Mouse (Mus musculus): Measurements from ENCODE around the gene Cmtm2b. TPM values are rescaled to one million over a fixed set of nuclear protein-coding genes. Genes with fewer than 3 reads are reported as not detected.

The Cmtm2b gene
- polyA plus RNA-seq, 1 experiment from 2014 or later, result not detected

DNA sequence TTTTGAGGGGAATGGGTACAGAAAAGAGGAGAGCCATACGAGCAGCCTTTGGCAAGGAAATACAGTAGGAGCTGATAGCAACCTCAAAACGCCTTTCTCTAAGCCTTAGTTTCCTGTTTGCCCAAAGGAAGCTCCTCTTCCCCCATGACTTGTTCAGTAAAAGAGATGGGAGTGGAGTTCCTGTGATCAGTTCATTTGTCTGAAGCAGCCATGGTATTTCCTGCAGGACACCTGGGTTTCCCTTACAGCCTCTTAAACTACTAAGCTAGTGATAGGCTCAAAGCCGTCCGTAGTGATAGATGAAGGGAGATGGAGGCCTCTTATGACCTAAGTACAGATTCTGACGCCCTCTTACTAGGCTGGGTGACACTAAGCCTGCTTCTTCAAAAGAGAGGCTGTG is 20.4 kb downstream of the Cmtm2b start:
- Histone ChIP-seq H3K9ac (no peak overlapping the region), H3K27ac (no peak overlapping the region)
- WGBS (ENCODE audit: insufficient replicate concordance), result 43% methylated on average over 5 of the region's 5 CpGs

DNA sequence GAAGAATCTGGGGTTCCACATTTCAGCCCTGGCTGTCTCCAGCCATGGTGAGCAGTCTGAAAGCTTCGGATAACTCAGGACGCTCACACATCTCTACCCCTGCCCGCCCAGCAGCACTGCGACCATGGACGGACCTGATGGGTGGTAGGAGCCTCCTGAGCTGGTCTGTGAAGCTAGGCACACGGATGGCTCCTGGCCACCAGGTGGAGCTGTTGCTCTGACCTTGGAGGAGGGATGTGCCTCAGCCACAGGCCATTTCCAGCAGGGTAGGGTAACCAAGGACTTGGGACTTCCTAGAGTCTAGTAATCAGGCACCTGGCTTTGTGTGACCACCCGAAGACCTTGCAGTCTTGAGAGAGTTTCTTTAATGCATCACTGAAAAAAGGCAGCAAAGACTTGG is 21.9 kb downstream of the Cmtm2b start:
- Histone ChIP-seq H3K9ac (no peak overlapping the region), H3K4me1 (replicated peaks) (peaks cover 41% of the 10 kb centered on the region), H3K27me3 (peaks cover 13% of the 10 kb centered on the region), H3K27ac (no peak overlapping the region), H3K4me3 (replicated peaks) (no peak overlapping the region), H3K36me3 (peaks cover 14% of the 10 kb centered on the region; the same call in 1 of the 2 replicates), H3K9me3 (replicated peaks) (no peaks in the 10 kb centered on the region), H3K4me2 (no peak overlapping the region)
- DNase-seq (peak; percentile 59), ATAC-seq (ENCODE audit: low read depth) (peak; percentile 35; the same call in 1 of the 2 replicates)
- WGBS (ENCODE audit: insufficient replicate concordance), result 13% methylated on average over 7 of the region's 7 CpGs

More for the DNA sequence above, 20.4 kb downstream of the Cmtm2b start:
- Histone ChIP-seq H3K4me1 (replicated peaks) (peaks cover 40% of the 10 kb centered on the region), H3K36me3 (peaks cover 9% of the 10 kb centered on the region; the same call in 1 of the 2 replicates), H3K4me3 (replicated peaks) (no peak overlapping the region), H3K9me3 (replicated peaks) (no peaks in the 10 kb centered on the region), H3K4me2 (no peak overlapping the region), H3K27me3 (peaks cover 13% of the 10 kb centered on the region)
- DNase-seq (no peak), ATAC-seq (ENCODE audit: low read depth) (no peak)

DNA sequence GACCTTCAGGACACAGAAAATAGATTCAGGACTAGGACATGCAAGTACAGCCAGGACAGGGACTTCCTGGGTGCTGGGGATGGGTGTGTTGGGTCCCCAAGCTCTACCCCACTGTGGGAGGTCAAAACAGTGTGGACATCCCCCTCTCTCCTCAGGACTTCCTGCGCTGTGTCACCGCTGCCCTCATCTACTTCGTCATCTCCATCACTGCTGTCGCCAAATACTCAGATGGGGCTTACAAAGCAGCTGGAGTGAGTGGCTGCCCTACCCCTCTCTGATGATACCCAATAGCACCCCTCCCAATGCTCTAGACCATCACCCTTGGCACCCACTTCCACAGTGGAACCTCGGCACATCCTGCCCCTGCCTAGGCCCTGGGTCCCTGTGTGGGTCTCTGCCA is 22.6 kb downstream of the Cmtm2b start:
- no peak for ATAC-seq (ENCODE audit: low read depth)
- Histone ChIP-seq H3K27ac (no peak overlapping the region), H3K4me2 (no peak overlapping the region), H3K27me3 (peaks cover 13% of the 10 kb centered on the region), H3K9me3 (replicated peaks) (no peaks in the 10 kb centered on the region), H3K36me3 (peaks cover 14% of the 10 kb centered on the region; the same call in 1 of the 2 replicates), H3K4me3 (replicated peaks) (no peak overlapping the region), H3K4me1 (replicated peaks) (peaks cover 42% of the 10 kb centered on the region), H3K9ac (no peak overlapping the region)
- no peak for DNase-seq
- WGBS (ENCODE audit: insufficient replicate concordance), result 69% methylated on average over 5 of the region's 5 CpGs

DNA sequence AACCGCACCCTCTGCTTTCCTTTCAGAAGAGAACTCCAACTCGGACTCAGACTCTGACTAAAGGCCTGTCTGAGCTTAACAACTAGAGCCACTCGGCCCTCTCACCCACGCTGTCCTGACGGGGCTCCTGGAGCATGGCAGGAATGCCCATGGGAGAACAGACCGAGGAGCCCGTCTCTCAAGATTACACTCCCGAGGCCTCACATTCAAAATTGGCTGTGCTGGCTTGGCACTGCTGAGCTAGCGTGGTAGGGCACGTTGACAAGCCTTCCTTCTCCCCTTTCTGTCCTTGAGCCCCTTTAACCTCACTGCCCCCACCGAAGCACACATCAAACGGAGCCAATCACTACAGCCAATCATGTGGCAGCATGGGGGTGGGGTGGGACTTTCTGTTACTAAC is 24.7 kb downstream of the Cmtm2b start:
- no peak overlapping the region for H3K4me3 ChIP-seq (replicated peaks)
- H3K4me1 ChIP-seq (replicated peaks), result peaks cover 24% of the 10 kb centered on the region
- WGBS (ENCODE audit: insufficient replicate concordance), result 64% methylated on average over 12 of the region's 12 CpGs
- H3K9me3 ChIP-seq (replicated peaks), result no peaks in the 10 kb centered on the region
- ATAC-seq (ENCODE audit: low read depth) (no peak), DNase-seq (no peak)
- H3K9ac ChIP-seq, result no peak overlapping the region
- H3K27me3 ChIP-seq, result 0 out of 2 replicates have a peak, but pooled peaks cover under 1% of the 10 kb centered on the region
- no peak overlapping the region for H3K4me2 ChIP-seq
- no peak overlapping the region for H3K27ac ChIP-seq
- H3K36me3 ChIP-seq, result peaks cover 14% of the 10 kb centered on the region; the same call in 1 of the 2 replicates

DNA sequence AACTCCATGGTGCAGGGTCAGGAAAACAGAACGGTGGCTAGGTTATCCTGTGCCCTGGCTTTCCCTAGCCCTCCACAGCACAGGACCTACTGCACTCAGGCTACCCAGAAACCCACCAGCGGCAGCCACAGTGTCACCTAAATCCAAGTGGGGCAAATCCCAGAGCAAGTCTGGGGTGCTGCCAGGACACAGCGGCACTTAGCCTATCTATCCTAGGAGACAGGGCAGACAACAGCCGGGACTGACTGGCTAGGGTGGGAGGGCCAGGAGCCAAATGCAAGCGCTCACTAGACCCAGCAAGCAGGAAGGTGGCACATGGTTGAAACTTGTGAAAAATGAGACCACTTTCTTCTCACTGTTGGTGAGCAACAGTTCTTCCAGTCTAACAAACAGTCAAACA is 26.9 kb downstream of the Cmtm2b start:
- Histone ChIP-seq H3K27ac (0 out of 2 replicates have a peak overlapping the region, but pooled peaks have one; percentile 29), H3K4me2 (no peak overlapping the region), H3K9ac (no peak overlapping the region), H3K27me3 (no peaks in the 10 kb centered on the region), H3K4me1 (replicated peaks) (peaks cover 17% of the 10 kb centered on the region), H3K9me3 (replicated peaks) (no peaks in the 10 kb centered on the region), H3K4me3 (replicated peaks) (no peak overlapping the region), H3K36me3 (peaks cover 14% of the 10 kb centered on the region; the same call in 1 of the 2 replicates)
- DNase-seq, result no peak
- no peak for ATAC-seq (ENCODE audit: low read depth)
- 60% methylated on average over 5 of the region's 5 CpGs for WGBS (ENCODE audit: insufficient replicate concordance)

DNA sequence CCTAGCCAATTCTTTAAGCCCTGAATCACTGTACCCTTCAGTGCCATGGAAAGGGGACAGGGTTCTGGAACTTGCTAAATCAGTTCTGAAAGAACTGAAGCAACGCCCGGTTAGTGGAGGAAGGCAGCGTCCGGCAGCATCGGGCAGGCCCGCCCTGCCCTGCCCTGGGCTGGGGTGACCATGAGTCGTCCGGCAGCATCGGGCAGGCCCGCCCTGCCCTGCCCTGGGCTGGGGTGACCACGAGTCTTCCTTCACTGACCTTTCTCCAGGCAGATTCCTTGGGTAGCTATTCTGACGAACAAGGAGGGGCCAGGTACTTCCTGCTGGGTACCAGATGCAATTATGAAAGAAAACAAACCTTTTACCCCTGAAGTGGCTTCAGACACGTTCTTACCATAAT is 28.0 kb downstream of the Cmtm2b start:
- H3K36me3 ChIP-seq, result peaks cover 14% of the 10 kb centered on the region; the same call in 1 of the 2 replicates
- peaks cover 13% of the 10 kb centered on the region for H3K4me1 ChIP-seq (replicated peaks)
- H3K9ac ChIP-seq, result no peak overlapping the region
- DNase-seq (no peak), ATAC-seq (ENCODE audit: low read depth) (no peak)
- H3K27ac ChIP-seq, result no peak overlapping the region
- H3K9me3 ChIP-seq (replicated peaks), result no peaks in the 10 kb centered on the region
- no peak overlapping the region for H3K4me2 ChIP-seq
- no peaks in the 10 kb centered on the region for H3K27me3 ChIP-seq
- WGBS (ENCODE audit: insufficient replicate concordance), result 73% methylated on average over 13 of the region's 13 CpGs
- no peak overlapping the region for H3K4me3 ChIP-seq (replicated peaks)

DNA sequence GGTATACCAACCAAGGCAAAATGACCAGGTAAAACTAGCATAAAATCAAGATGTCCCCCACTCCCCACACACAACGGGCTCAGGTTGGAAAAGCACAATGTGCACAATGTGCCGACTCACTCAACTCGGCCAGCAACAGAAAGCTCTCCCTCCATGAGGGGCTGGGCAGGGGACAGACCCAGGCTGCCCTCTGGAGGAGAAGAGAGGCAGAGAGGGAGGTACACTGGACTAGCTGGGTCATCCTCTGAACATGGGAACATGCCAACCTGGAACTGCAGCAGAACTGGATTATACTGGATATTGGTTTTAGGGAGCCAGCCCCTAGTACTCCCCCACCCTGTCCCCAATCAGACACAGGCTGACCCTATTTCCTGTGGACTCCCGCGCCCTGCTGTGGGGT is 31.2 kb downstream of the Cmtm2b start:
- Histone ChIP-seq H3K27me3 (no peaks in the 10 kb centered on the region), H3K9me3 (replicated peaks) (no peaks in the 10 kb centered on the region), H3K36me3 (peaks cover 3% of the 10 kb centered on the region; the same call in 1 of the 2 replicates), H3K9ac (no peak overlapping the region), H3K4me1 (replicated peaks) (peaks cover 7% of the 10 kb centered on the region), H3K4me3 (replicated peaks) (no peak overlapping the region), H3K4me2 (no peak overlapping the region), H3K27ac (no peak overlapping the region)
- no peak; the same call in 1 of the 2 replicates for ATAC-seq (ENCODE audit: low read depth)
- WGBS (ENCODE audit: insufficient replicate concordance), result 41% methylated on average over 5 of the region's 5 CpGs
- no peak for DNase-seq

DNA sequence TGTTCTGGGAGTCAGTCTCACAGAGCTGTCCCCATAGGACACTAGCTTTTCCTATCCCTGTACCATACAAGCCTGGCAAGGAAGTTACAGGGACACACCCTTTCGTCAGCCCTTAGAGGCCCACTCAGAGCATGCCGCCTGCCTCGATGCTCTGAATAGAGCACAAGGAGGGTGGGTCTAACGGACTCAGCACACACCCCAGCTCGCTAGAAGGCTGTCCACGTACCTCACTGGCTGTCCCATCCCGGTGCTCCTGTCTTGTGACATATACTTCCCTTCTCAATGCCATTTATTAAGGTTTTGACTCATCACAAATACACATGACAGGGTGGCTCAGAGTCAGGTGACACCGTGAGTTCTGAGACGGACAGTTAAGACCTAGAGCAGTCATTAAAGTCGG is 32.5 kb downstream of the Cmtm2b start:
- Histone ChIP-seq H3K9ac (no peak overlapping the region), H3K27ac (no peak overlapping the region), H3K27me3 (no peaks in the 10 kb centered on the region), H3K36me3 (peaks cover 3% of the 10 kb centered on the region; the same call in 1 of the 2 replicates), H3K9me3 (replicated peaks) (no peaks in the 10 kb centered on the region), H3K4me2 (no peak overlapping the region), H3K4me1 (replicated peaks) (peaks cover 1% of the 10 kb centered on the region), H3K4me3 (replicated peaks) (no peak overlapping the region)
- DNase-seq, result no peak
- no peak for ATAC-seq (ENCODE audit: low read depth)
- WGBS (ENCODE audit: insufficient replicate concordance), result 73% methylated on average over 10 of the region's 10 CpGs

DNA sequence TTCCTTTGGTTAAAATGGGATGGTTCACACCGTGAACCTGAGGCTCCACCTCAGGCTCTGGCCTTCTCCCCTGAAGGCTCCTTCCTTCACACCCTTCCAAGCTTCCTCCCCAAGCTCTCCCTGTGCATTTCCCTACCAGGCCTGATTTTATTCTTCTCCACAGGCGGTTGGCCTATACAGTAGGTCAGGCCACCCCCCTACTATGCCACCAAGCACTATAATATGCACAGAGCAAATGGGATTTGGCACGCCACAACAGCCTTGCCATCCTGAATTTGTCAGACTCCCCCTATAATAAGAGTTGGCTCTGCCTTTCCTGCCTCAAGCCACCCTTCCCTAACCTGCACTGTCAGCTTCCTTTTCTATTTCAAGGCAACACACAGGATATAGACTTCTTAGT is 36.6 kb downstream of the Cmtm2b start:
- no peak for DNase-seq
- no peaks in the 10 kb centered on the region for H3K9me3 ChIP-seq (replicated peaks)
- H3K27me3 ChIP-seq, result no peaks in the 10 kb centered on the region
- no peak overlapping the region for H3K4me3 ChIP-seq (replicated peaks)
- 55% methylated on average over 3 of the region's 3 CpGs for WGBS (ENCODE audit: insufficient replicate concordance)
- no peak for ATAC-seq (ENCODE audit: low read depth)
- H3K4me1 ChIP-seq (replicated peaks), result peaks cover 7% of the 10 kb centered on the region
- no peak overlapping the region for H3K27ac ChIP-seq
- H3K9ac ChIP-seq, result no peak overlapping the region
- no peak overlapping the region for H3K4me2 ChIP-seq
- H3K36me3 ChIP-seq, result peaks cover 3% of the 10 kb centered on the region; the same call in 1 of the 2 replicates

DNA sequence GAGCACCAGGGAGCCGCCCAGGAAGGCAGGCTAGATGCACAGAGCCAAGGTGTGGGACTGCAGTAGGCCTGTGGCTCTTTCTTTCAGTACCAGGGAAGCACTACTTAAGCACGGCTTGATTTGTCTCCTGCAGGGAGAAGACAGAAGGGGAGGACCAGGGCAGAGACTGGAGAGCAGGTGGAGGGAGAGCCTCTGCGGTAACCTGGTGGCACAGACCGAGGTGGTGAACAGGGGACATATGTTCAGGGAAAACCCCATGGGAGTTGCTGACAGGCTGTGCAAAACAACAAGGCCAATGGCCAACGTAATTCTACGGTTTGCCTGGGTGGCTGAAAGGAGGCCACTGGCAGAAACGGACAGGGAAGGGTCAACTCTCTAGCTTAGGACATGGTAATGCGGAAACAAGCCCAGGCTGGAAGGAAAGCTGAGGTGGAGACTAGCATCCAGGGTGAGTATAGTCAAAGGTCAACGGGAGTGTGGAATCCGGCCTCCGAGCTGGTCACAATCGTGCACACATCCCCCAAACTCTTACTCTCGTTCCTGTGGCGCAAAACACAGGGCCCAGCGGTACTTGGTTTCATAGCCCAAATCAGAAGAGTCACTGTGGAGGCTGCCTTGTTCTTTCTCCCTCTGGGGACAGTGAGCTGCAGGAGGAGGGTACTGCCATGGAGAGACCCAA is 37.9 kb downstream of the Cmtm2b start:
- Histone ChIP-seq H3K36me3 (0 out of 2 replicates have a peak, but pooled peaks cover 3% of the 10 kb centered on the region), H3K4me3 (replicated peaks) (no peak overlapping the region), H3K4me1 (replicated peaks) (peaks cover 7% of the 10 kb centered on the region), H3K9ac (no peak overlapping the region), H3K27me3 (no peaks in the 10 kb centered on the region), H3K27ac (peak overlapping the region; percentile 50; the same call in 1 of the 2 replicates), H3K4me2 (no peak overlapping the region), H3K9me3 (replicated peaks) (no peaks in the 10 kb centered on the region)
- DNase-seq, result no peak
- no peak for ATAC-seq (ENCODE audit: low read depth)
- WGBS (ENCODE audit: insufficient replicate concordance), result 68% methylated on average over 15 of the region's 15 CpGs

DNA sequence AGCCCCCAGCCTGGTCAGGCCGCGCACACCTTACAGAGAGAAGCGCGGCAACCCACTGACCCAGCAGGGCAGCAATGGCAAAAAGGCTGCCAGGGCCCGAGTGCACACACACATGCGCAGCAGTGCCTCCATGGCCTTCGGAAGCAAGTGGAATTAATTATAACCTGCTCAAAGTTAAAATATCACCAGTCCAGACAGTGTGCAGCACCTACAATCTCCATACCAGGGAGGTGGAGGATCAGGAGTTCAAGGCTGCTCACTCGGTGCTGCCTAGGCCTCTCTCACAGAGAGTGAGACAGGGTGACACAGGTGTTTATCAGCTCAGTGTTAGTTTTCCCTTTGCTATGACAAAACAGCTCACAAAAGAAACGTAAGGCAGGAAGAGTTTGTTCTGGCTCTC is 43.7 kb downstream of the Cmtm2b start:
- no peak overlapping the region for H3K4me2 ChIP-seq
- 0 out of 2 replicates have a peak, but pooled peaks cover 4% of the 10 kb centered on the region for H3K4me1 ChIP-seq (replicated peaks)
- H3K27ac ChIP-seq, result no peak overlapping the region
- no peaks in the 10 kb centered on the region for H3K36me3 ChIP-seq
- no peaks in the 10 kb centered on the region for H3K27me3 ChIP-seq
- H3K9me3 ChIP-seq (replicated peaks), result no peaks in the 10 kb centered on the region
- ATAC-seq (ENCODE audit: low read depth), result no peak
- no peak overlapping the region for H3K9ac ChIP-seq
- H3K4me3 ChIP-seq (replicated peaks), result no peak overlapping the region
- DNase-seq, result no peak
- 80% methylated on average over 9 of the region's 9 CpGs for WGBS (ENCODE audit: insufficient replicate concordance)

DNA sequence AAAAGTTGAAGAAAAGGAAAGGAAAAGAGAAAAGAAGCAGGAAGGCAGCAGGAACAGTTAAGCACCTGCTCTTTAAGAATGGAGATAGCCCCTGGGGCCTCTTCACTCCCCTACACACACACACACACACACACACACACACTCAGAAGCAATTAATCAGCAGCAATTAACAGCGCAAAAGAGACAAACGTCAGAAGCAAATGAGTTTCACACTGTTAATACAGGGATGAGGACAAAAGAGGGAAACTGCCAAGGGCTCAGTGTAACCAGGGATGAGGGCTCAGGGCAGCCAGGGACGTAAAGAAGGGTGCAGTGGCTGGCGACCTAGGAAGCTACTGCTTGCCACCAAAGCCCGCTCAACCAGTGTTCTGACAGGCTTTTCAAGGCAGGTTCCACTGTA is 45.4 kb downstream of the Cmtm2b start:
- no peak overlapping the region for H3K4me3 ChIP-seq (replicated peaks)
- no peak overlapping the region for H3K4me2 ChIP-seq
- H3K27me3 ChIP-seq, result no peaks in the 10 kb centered on the region
- H3K9me3 ChIP-seq (replicated peaks), result no peaks in the 10 kb centered on the region
- H3K36me3 ChIP-seq, result no peaks in the 10 kb centered on the region
- ATAC-seq (ENCODE audit: low read depth) (no peak), DNase-seq (no peak)
- H3K4me1 ChIP-seq (replicated peaks), result 0 out of 2 replicates have a peak, but pooled peaks cover 4% of the 10 kb centered on the region
- 64% methylated on average over 5 of the region's 5 CpGs for WGBS (ENCODE audit: insufficient replicate concordance)
- no peak overlapping the region for H3K9ac ChIP-seq
- H3K27ac ChIP-seq, result no peak overlapping the region
